Mouse (Mus musculus): ENCODE results near the gene Tmem242. TPM values are rescaled to one million over a fixed set of nuclear protein-coding genes. Genes with fewer than 3 reads are reported as not detected.
A peak's percentile ranks its signal among the peaks of the same experiment; 100 is the strongest.

Tmem242 gene
- 45.2 and 52.3 TPM in 2 replicates for polyA plus RNA-seq (2012; rRNA removed)

DNA sequence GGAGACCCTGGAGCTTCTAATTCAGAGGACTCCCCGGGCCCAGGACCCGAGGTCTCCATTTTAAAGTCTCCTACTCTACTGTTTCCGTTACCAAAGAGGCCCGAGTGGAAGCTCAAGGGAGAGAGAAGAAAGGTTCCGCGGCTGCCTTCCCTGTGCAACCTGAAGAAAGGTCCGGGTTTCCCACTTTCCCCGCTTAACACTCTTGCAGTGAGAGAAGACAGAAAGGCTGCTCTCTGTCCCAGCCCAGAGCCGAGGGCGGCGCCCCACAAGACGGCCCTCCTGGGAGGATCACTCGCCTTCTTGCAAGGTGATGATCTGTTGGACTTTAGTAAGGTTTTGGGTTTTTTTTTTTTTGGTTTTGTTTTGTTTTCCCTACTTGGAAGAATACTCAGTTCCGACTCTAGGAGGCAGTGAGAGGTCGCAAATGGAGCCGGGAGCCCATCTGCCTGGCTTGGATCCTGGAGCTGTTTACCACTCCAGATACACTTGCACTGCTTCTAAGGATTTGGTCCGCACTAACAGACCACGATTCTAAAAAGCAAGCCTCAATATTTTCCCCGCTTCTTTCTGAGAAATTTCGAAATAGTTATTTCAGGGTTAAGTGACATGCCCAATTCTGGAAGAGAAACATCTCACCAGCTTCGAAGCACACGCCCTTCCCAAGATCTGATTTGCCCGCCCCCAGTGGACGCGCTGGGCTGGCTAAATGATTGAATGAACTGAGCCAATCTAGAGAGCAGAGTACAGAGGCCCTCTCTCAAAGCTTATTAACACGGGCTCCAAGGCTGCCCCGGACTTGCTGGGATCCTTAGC is at the start of gene Tmem242:
Gene Tmem242 (minus strand): TSS at position 101 of the 813 bp plus-strand sequence.
- TF ChIP-seq POLR2A (IDR thresholded peaks at IDR 0.05; ENCODE audit: borderline replicate concordance, insufficient read depth, low read length) (peak; percentile 76; the same call in 1 of the 2 replicates), CTCF (IDR thresholded peaks at IDR 0.05; ENCODE audit: borderline replicate concordance, insufficient read depth, low read depth, low read length) (peak; percentile 84)
- under 1% methylated on average over 27 of the region's 27 CpGs for WGBS
- DNase-seq: peak; percentile 89 to 96
- Histone ChIP-seq H3K27me3 (ENCODE audit: control insufficient read depth, insufficient read depth, low read length) (no peaks in the 10 kb centered on the region), H3K27ac (ENCODE audit: insufficient read depth, low read length) (peak within 1 kb of the TSS; percentile 82), H3K4me3 (replicated peaks; ENCODE audit: insufficient read depth, low read depth, low read length) (peak within 1 kb of the TSS; percentile 95), H3K4me1 (ENCODE audit: control insufficient read depth, insufficient read depth, low read length) (no peaks in the 10 kb centered on the region; the same call in 1 of the 2 replicates)

DNA sequence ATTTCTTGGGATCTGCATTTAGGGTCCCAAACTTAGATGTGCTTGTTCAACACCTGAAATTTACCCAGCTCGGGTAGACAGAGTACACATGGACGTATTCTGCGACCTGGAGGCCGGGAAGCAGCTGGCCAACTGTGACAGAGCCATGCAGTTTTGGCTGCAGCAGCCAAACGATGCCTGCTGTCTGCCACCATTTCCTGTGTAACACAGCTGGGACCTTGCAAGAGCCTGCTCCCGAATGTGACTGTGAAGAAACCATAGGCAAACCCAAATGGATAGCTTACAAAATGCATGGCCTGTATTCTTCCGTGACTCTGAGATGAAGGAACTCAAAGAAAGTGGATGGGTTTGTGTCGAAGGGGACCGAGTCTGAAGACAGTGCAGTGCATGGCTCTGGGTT is 48.1 kb upstream of the Tmem242 start:
- Histone ChIP-seq H3K27me3 (ENCODE audit: control insufficient read depth, insufficient read depth, low read length) (no peaks in the 10 kb centered on the region), H3K4me1 (ENCODE audit: control insufficient read depth, insufficient read depth, low read length) (no peaks in the 10 kb centered on the region), H3K27ac (ENCODE audit: insufficient read depth, low read length) (no peak overlapping the region), H3K4me3 (replicated peaks; ENCODE audit: insufficient read depth, low read depth, low read length) (no peak overlapping the region)
- no peak for DNase-seq
- TF ChIP-seq POLR2A (IDR thresholded peaks at IDR 0.05; ENCODE audit: borderline replicate concordance, insufficient read depth, low read length): no peak
- 55% methylated on average over 9 of the region's 9 CpGs for WGBS

DNA sequence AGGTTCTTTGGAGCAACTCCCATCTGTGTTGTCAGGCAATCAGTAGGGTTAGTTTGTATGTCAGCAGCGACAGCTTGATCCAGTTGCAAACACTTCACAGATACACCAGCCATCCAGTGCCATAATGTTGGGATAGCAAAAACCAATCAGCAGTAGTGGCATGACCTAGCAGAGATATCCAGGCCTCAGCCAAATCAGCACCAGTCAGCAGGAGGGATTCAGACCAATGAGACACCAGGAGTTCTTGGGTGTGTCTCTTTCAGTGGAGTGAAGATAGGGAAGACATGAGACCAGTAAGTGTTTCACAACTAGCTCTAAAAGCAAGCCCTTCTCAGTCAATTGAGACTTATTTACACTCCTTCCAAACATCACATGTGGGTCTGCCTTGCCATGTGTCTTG is 44.6 kb upstream of the Tmem242 start:
- WGBS: 95% methylated on average over 1 of the region's 1 CpGs
- no peak overlapping the region for H3K4me3 ChIP-seq (replicated peaks; ENCODE audit: insufficient read depth, low read depth, low read length)
- H3K4me1 ChIP-seq (ENCODE audit: control insufficient read depth, insufficient read depth, low read length): no peaks in the 10 kb centered on the region
- H3K27ac ChIP-seq (ENCODE audit: insufficient read depth, low read length): no peak overlapping the region
- no peaks in the 10 kb centered on the region for H3K27me3 ChIP-seq (ENCODE audit: control insufficient read depth, insufficient read depth, low read length)
- TF ChIP-seq POLR2A (IDR thresholded peaks at IDR 0.05; ENCODE audit: borderline replicate concordance, insufficient read depth, low read length): no peak
- TF ChIP-seq CTCF (IDR thresholded peaks at IDR 0.05; ENCODE audit: borderline replicate concordance, insufficient read depth, low read depth, low read length): no peak
- no peak for DNase-seq

DNA sequence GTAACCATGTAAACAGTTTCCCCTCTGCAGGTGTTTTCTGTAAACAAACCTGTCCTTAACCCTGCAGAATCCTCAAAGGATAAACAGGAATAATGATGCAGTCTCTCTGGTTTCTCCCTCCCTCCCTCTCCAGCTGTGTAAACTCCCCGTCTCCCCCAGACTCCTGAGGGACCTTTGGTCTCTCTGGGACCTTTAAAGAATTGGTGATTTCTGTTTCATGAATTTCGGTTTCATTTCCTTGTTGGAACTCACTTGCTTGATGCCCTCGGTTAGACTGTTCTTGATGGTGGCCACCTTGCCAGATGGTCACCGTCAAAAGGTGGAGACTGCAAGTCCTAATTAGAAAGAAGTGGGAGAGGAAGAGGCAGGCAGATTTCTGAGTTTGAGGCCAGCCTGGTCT is 43.4 kb upstream of the Tmem242 start:
- no peak for DNase-seq
- WGBS: 82% methylated on average over 4 of the region's 4 CpGs
- Histone ChIP-seq H3K4me1 (ENCODE audit: control insufficient read depth, insufficient read depth, low read length) (no peaks in the 10 kb centered on the region), H3K4me3 (replicated peaks; ENCODE audit: insufficient read depth, low read depth, low read length) (no peak overlapping the region), H3K27ac (ENCODE audit: insufficient read depth, low read length) (no peak overlapping the region), H3K27me3 (ENCODE audit: control insufficient read depth, insufficient read depth, low read length) (no peaks in the 10 kb centered on the region)
- TF ChIP-seq POLR2A (IDR thresholded peaks at IDR 0.05; ENCODE audit: borderline replicate concordance, insufficient read depth, low read length) (no peak), CTCF (IDR thresholded peaks at IDR 0.05; ENCODE audit: borderline replicate concordance, insufficient read depth, low read depth, low read length) (no peak)

DNA sequence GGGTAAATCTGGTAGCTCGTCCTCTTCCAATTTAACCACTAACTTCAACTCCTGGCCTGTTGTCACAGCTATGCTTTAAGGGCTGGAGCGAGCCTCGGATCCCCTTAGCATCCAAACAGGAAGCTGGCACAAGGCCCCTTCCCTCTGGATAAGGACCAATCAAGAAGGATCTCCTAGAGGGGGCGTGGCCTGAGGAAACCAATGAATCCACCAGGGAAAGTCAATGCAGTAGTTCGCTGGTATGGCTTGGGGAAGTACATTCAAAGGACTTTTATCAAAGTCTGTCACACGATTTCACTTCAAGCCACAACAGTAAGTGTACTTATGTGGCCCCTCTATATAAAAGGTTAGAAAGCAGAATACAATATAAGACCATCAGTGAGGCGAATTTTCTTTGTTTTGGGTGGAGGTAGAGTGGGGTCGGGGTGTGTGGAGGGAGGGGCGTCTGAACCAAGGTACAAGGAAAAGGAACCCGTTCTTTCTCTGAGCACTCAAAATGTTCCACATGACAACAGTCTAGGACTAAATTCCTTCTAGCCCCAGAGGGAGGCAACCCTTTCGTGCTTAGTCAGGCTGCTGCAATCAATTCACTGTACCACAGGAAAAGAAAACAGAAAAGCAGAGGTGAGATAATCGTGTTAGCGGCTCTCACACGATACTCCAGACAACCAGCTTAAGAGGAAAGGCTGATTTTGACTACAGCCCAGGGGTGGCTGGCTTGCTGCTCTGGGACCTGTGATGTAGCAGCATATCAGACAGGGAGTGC is 36.1 kb upstream of the Tmem242 start:
- Histone ChIP-seq H3K4me1 (ENCODE audit: control insufficient read depth, insufficient read depth, low read length) (no peaks in the 10 kb centered on the region), H3K4me3 (replicated peaks; ENCODE audit: insufficient read depth, low read depth, low read length) (no peak overlapping the region), H3K27me3 (ENCODE audit: control insufficient read depth, insufficient read depth, low read length) (no peaks in the 10 kb centered on the region), H3K27ac (ENCODE audit: insufficient read depth, low read length) (no peak overlapping the region)
- 68% methylated on average over 14 of the region's 14 CpGs for WGBS
- DNase-seq: no peak
- TF ChIP-seq POLR2A (IDR thresholded peaks at IDR 0.05; ENCODE audit: borderline replicate concordance, insufficient read depth, low read length): no peak

GRCm38 (mm10) chr17:5472268-5472667 is 32.2 kb upstream of the Tmem242 start:
- TF ChIP-seq CTCF (IDR thresholded peaks at IDR 0.05; ENCODE audit: borderline replicate concordance, insufficient read depth, low read depth, low read length) (no peak), POLR2A (IDR thresholded peaks at IDR 0.05; ENCODE audit: borderline replicate concordance, insufficient read depth, low read length) (no peak)
- no peak overlapping the region for H3K4me3 ChIP-seq (replicated peaks; ENCODE audit: insufficient read depth, low read depth, low read length)
- no peaks in the 10 kb centered on the region for H3K4me1 ChIP-seq (ENCODE audit: control insufficient read depth, insufficient read depth, low read length)
- no peak for DNase-seq
- WGBS: 56% methylated on average over 3 of the region's 3 CpGs
- H3K27ac ChIP-seq (ENCODE audit: insufficient read depth, low read length): no peak overlapping the region
- no peaks in the 10 kb centered on the region for H3K27me3 ChIP-seq (ENCODE audit: control insufficient read depth, insufficient read depth, low read length)

- no peak for DNase-seq
- no peaks in the 10 kb centered on the region for H3K4me1 ChIP-seq (ENCODE audit: control insufficient read depth, insufficient read depth, low read length)
- WGBS: 21% methylated on average over 4 of the region's 4 CpGs
- no peak overlapping the region for H3K4me3 ChIP-seq (replicated peaks; ENCODE audit: insufficient read depth, low read depth, low read length)
- no peaks in the 10 kb centered on the region for H3K27me3 ChIP-seq (ENCODE audit: control insufficient read depth, insufficient read depth, low read length)
- H3K27ac ChIP-seq (ENCODE audit: insufficient read depth, low read length): no peak overlapping the region
- TF ChIP-seq POLR2A (IDR thresholded peaks at IDR 0.05; ENCODE audit: borderline replicate concordance, insufficient read depth, low read length): no peak
- no peak for TF ChIP-seq CTCF (IDR thresholded peaks at IDR 0.05; ENCODE audit: borderline replicate concordance, insufficient read depth, low read depth, low read length)
Measured at GRCm38 (mm10) chr17:5467177-5467576, 27.1 kb upstream of the Tmem242 start.

GRCm38 (mm10) chr17:5466736-5467135 is 26.7 kb upstream of the Tmem242 start:
- WGBS: 57% methylated on average over 8 of the region's 8 CpGs
- no peak overlapping the region for H3K4me3 ChIP-seq (replicated peaks; ENCODE audit: insufficient read depth, low read depth, low read length)
- H3K27ac ChIP-seq (ENCODE audit: insufficient read depth, low read length): no peak overlapping the region
- TF ChIP-seq CTCF (IDR thresholded peaks at IDR 0.05; ENCODE audit: borderline replicate concordance, insufficient read depth, low read depth, low read length) (no peak), POLR2A (IDR thresholded peaks at IDR 0.05; ENCODE audit: borderline replicate concordance, insufficient read depth, low read length) (no peak)
- H3K4me1 ChIP-seq (ENCODE audit: control insufficient read depth, insufficient read depth, low read length): no peaks in the 10 kb centered on the region
- no peak for DNase-seq
- no peaks in the 10 kb centered on the region for H3K27me3 ChIP-seq (ENCODE audit: control insufficient read depth, insufficient read depth, low read length)

Measured in cerebellum, adult 2 months (tissue).